Mouse (Mus musculus) MEL (cell line): ENCODE measurements around the gene Il17c. TPM values are rescaled to one million over a fixed set of nuclear protein-coding genes. Genes with fewer than 3 reads are reported as not detected.
A peak's percentile ranks its signal among the peaks of the same experiment; 100 is the strongest.

ENCODE experiments used
- DNase-seq: peaks from one replicate; pipeline ENCODE4 v3.0.0; 2011; ENCODE audit warnings: low read depth, low spot score
- H3K27ac ChIP-seq: 2 replicates; pipeline ENCODE4 v1.5.1; 2012; ENCODE audit warnings: low read depth, mild to moderate bottlenecking, control low read depth, low read length, moderate library complexity; ENCODE audit not compliant: control insufficient read depth
- H3K27me3 ChIP-seq, 2 experiments: fragments of 150-350 bp in 1 of 2; sonication (generic) in 1 of 2; 2 replicates each; pipeline ENCODE4 v1.6.1; 2012; ENCODE audit warnings: low read length in 2 of 2, mild to moderate bottlenecking in 2 of 2, improper control_type of control experiment in 1 of 2, moderate library complexity in 1 of 2; ENCODE audit not compliant: insufficient read depth in 2 of 2, control insufficient read depth in 1 of 2
- H3K36me3 ChIP-seq, 2 experiments: 2 replicates each; pipeline ENCODE4 v1.6.1; 2012 to 2014; ENCODE audit warnings: low read length in 2 of 2, improper control_type of control experiment in 1 of 2, inconsistent platforms in 1 of 2, mild to moderate bottlenecking in 1 of 2; ENCODE audit not compliant: insufficient read depth in 2 of 2, control insufficient read depth in 1 of 2
- H3K4me1 ChIP-seq, 2 experiments: fragments of 150-350 bp in 1 of 2; sonication (generic) in 1 of 2; 2 replicates each; pipeline ENCODE4 v1.6.1; 2012; ENCODE audit warnings: low read length in 2 of 2, improper control_type of control experiment in 1 of 2, mild to moderate bottlenecking in 1 of 2; ENCODE audit not compliant: insufficient read depth in 2 of 2, control insufficient read depth in 1 of 2
- H3K4me3 ChIP-seq, 2 experiments: fragments of 150-350 bp in 1 of 2; sonication (generic) in 1 of 2; 2 replicates each; pipeline ENCODE4 v1.5.1; 2012; ENCODE audit warnings: low read depth in 2 of 2, low read length in 2 of 2, mild to moderate bottlenecking in 2 of 2, moderate library complexity in 2 of 2, control low read depth in 1 of 2, improper control_type of control experiment in 1 of 2; ENCODE audit not compliant: control insufficient read depth in 1 of 2, insufficient read depth in 1 of 2
- H3K79me2 ChIP-seq: 2 replicates; pipeline ENCODE4 v1.6.1; 2012; ENCODE audit warnings: mild to moderate bottlenecking, low read length, moderate library complexity; ENCODE audit not compliant: control insufficient read depth, poor library complexity, insufficient read depth
- H3K9ac ChIP-seq: 2 replicates; pipeline ENCODE4 v1.6.1; 2012; ENCODE audit warnings: low read depth, mild to moderate bottlenecking, control low read depth, low read length, moderate library complexity; ENCODE audit not compliant: control insufficient read depth, poor library complexity, severe bottlenecking
- H3K9me3 ChIP-seq: fragments of 150-350 bp; sonication (generic); replicated peaks from 2 replicates; pipeline ENCODE4 v1.6.1; 2012; ENCODE audit warnings: mild to moderate bottlenecking, low read length, improper control_type of control experiment, moderate library complexity; ENCODE audit not compliant: insufficient read depth
- BHLHE40 ChIP-seq: IDR thresholded peaks from 2 replicates; pipeline ENCODE4 v1.6.1; 2012; ENCODE audit warnings: low read depth, mild to moderate bottlenecking, inconsistent platforms, low read length, improper control_type of control experiment, borderline replicate concordance
- CHD1 ChIP-seq: IDR thresholded peaks from 2 replicates; pipeline ENCODE4 v1.6.1; 2012; ENCODE audit warnings: low read depth, mild to moderate bottlenecking, inconsistent platforms, low read length, improper control_type of control experiment
- ELF1 ChIP-seq: IDR thresholded peaks from 2 replicates; pipeline ENCODE4 v1.6.1; 2014; ENCODE audit warnings: low read depth, mild to moderate bottlenecking, inconsistent platforms, low read length, improper control_type of control experiment, moderate library complexity
- ETS1 ChIP-seq: IDR thresholded peaks from 2 replicates; pipeline ENCODE4 v1.6.1; 2012; ENCODE audit warnings: low read depth, mild to moderate bottlenecking, inconsistent platforms, low read length, improper control_type of control experiment, moderate library complexity
- GABPA ChIP-seq: IDR thresholded peaks from 2 replicates; pipeline ENCODE4 v1.6.1; 2012; ENCODE audit warnings: low read depth, mild to moderate bottlenecking, inconsistent platforms, low read length, improper control_type of control experiment, moderate library complexity
- POLR2A ChIP-seq, 2 experiments: IDR thresholded peaks; 2 replicates each; pipeline ENCODE4 v1.6.1; 2011 to 2012; ENCODE audit warnings: low read length in 2 of 2, mild to moderate bottlenecking in 2 of 2, control low read depth in 1 of 2, improper control_type of control experiment in 1 of 2, low read depth in 1 of 2, moderate library complexity in 1 of 2; ENCODE audit not compliant: control insufficient read depth in 1 of 2, insufficient read depth in 1 of 2, poor library complexity in 1 of 2
- POLR2AphosphoS5 ChIP-seq: IDR thresholded peaks from 2 replicates; pipeline ENCODE4 v1.6.1; 2012; ENCODE audit warnings: low read depth, borderline replicate concordance, mild to moderate bottlenecking, inconsistent platforms, low read length, moderate library complexity, mixed read lengths
- SIN3A ChIP-seq: IDR thresholded peaks from 2 replicates; pipeline ENCODE4 v1.6.1; 2012; ENCODE audit warnings: low read length, improper control_type of control experiment, inconsistent platforms
- TAL1 ChIP-seq: IDR thresholded peaks from 2 replicates; pipeline ENCODE4 v1.6.1; 2012; ENCODE audit warnings: mild to moderate bottlenecking, inconsistent platforms, low read length, moderate library complexity, mixed read lengths
- TBP ChIP-seq: IDR thresholded peaks from 2 replicates; pipeline ENCODE4 v1.8.0; 2011; ENCODE audit warnings: low read depth, low read length, improper control_type of control experiment
- UBTF ChIP-seq: IDR thresholded peaks from 2 replicates; pipeline ENCODE4 v1.6.1; 2012; ENCODE audit warnings: low read depth, mild to moderate bottlenecking, inconsistent platforms, low read length, improper control_type of control experiment, moderate library complexity, borderline replicate concordance; ENCODE audit not compliant: insufficient read depth
- ZKSCAN1 ChIP-seq: IDR thresholded peaks from 2 replicates; pipeline ENCODE4 v1.6.1; 2012; ENCODE audit warnings: low read depth, mild to moderate bottlenecking, inconsistent platforms, low read length, improper control_type of control experiment, moderate library complexity
- ZMIZ1 ChIP-seq: IDR thresholded peaks from 2 replicates; pipeline ENCODE4 v1.6.1; 2012; ENCODE audit warnings: low read depth, mild to moderate bottlenecking, inconsistent platforms, low read length, improper control_type of control experiment, moderate library complexity
- ZNF384 ChIP-seq: IDR thresholded peaks from 2 replicates; pipeline ENCODE4 v1.6.1; 2012; ENCODE audit warnings: low read depth, mild to moderate bottlenecking, inconsistent platforms, low read length, improper control_type of control experiment
- polyA plus RNA-seq, 2 experiments: library from polyadenylated mRNA; stranded (reverse) in 1 of 2; unstranded in 1 of 2; fragments of >175 nt in 1 of 2; fragments of >200 nt in 1 of 2; gene quantifications; 2 replicates each; pipeline versions ENCODE4 v1.2.1 to v1.2.4; 2012; ENCODE audit warnings: low replicate concordance in 2 of 2, low read depth in 1 of 2; ENCODE audit not compliant: insufficient read length in 2 of 2, insufficient read depth in 1 of 2, missing spikeins in 1 of 2
- total RNA-seq: library from RNA; depleted of rRNA; stranded (reverse); fragments of 300-350 nt; gene quantifications from 2 replicates; pipeline ENCODE4 v1.2.3, GENCODE M21; 2012

The Il17c gene
- total and polyA plus RNA-seq, 3 experiments: 0.43 TPM; not detected in 2

- TF ChIP-seq TBP (0 out of 2 replicates have a peak, but pooled peaks have one; percentile 39), BHLHE40 (no peak; the same call in 1 of the 2 replicates), ELF1 (peak; percentile 79), POLR2A (IDR thresholded peaks at IDR 0.05; ENCODE audit: control insufficient read depth in 1 of 2, insufficient read depth in 1 of 2, low read depth in 1 of 2, low read length in 2 of 2, poor library complexity in 1 of 2) (peak in 1 of 2 experiments; percentile 61; a peak in 2 of 4 replicates), TAL1 (no peak), ZNF384 (no peak), ZMIZ1 (no peak; the same call in 1 of the 2 replicates), GABPA (no peak), ZKSCAN1 (no peak)
Measured at GRCm38 (mm10) chr8:122428163-122428562, 6.3 kb downstream of the Il17c start (continued).

- DNase-seq: peak; percentile 78
- Histone ChIP-seq H3K27ac (peak overlapping the region; percentile 49), H3K9me3 (no peaks in the 10 kb centered on the region), H3K4me3 (no peak overlapping the region), H3K4me1 (peaks cover 10 to 34% of the 10 kb centered on the region in 2 experiments), H3K9ac (0 out of 2 replicates have a peak overlapping the region, but pooled peaks have one; percentile 3), H3K36me3 (peaks cover 0 to 27% of the 10 kb centered on the region in 2 experiments; a peak in 2 of 4 replicates), H3K27me3 (no peaks in the 10 kb centered on the region), H3K79me2 (peaks cover 26% of the 10 kb centered on the region)
- peak in 1 of 2 experiments; percentile 28; a peak in 1 of 4 replicates for TF ChIP-seq POLR2A (IDR thresholded peaks at IDR 0.05; ENCODE audit: control insufficient read depth in 1 of 2, insufficient read depth in 1 of 2, low read depth in 1 of 2, low read length in 2 of 2, poor library complexity in 1 of 2)
- no peak for TF ChIP-seq BHLHE40
- TF ChIP-seq POLR2AphosphoS5: no peak
- 0 out of 2 replicates have a peak, but pooled peaks have one; percentile 23 for TF ChIP-seq ETS1
- no peak for TF ChIP-seq CHD1
- TF ChIP-seq SIN3A: 0 out of 2 replicates have a peak, but pooled peaks have one; percentile 14
Measured at GRCm38 (mm10) chr8:122430058-122430636, 8.3 kb downstream of the Il17c start.

DNA sequence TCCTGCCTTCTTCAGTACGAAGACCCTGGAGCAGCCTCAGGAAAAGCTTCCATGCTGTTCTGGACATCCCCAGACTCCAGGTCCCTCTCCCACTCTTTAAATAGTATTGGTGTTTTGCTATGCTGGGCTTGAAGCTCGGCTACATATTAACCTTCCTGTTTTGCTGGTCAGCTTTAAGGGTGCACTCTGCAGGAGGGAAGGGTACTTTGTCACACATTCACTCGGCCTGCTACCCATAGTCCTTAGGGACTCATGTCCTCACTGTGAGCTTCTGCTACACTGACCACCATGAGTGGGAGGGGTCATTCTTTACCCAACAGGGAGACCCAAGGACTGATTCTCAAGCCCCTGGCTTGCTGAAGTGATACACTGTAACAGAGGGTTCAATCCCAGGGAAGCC, 8.8 kb downstream of the Il17c start:
- no peak overlapping the region for H3K4me3 ChIP-seq
- TF ChIP-seq UBTF (no peak), SIN3A (peak; percentile 9; the same call in 1 of the 2 replicates), ZNF384 (no peak), POLR2A (IDR thresholded peaks at IDR 0.05; ENCODE audit: control insufficient read depth in 1 of 2, insufficient read depth in 1 of 2, low read depth in 1 of 2, low read length in 2 of 2, poor library complexity in 1 of 2) (peak in 1 of 2 experiments; percentile 6; a peak in 1 of 4 replicates)
- no peaks in the 10 kb centered on the region for H3K27me3 ChIP-seq
- peaks cover 10 to 34% of the 10 kb centered on the region in 2 experiments for H3K4me1 ChIP-seq
- 0 out of 2 replicates have a peak overlapping the region, but pooled peaks have one; percentile 3 for H3K9ac ChIP-seq
- H3K36me3 ChIP-seq: peaks cover 0 to 27% of the 10 kb centered on the region in 2 experiments; a peak in 2 of 4 replicates
- H3K9me3 ChIP-seq: no peaks in the 10 kb centered on the region
- H3K27ac ChIP-seq: peak overlapping the region; percentile 49; the same call in 1 of the 2 replicates
- H3K79me2 ChIP-seq: peaks cover 26% of the 10 kb centered on the region
- no peak for DNase-seq
